Mouse (Mus musculus) megakaryocyte, adult 5-6 weeks (primary cell): ENCODE measurements around the gene Prm3. TPM values are rescaled to one million over a fixed set of nuclear protein-coding genes. Genes with fewer than 3 reads are reported as not detected.
"Not testable (repeated sequence)": the region's sequence is repeated elsewhere in the genome, so short reads cannot be mapped to it uniquely, and the experiment has no call there.

Experiments used
- ATAC-seq: 2 replicates; pipeline ENCODE4 v1.8.0; 2016; ENCODE audit warnings: mild to moderate bottlenecking, inconsistent platforms; ENCODE audit not compliant: poor library complexity, severe bottlenecking
- total RNA-seq, 2 experiments: library from RNA; stranded (forward) in 1 of 2; stranded (reverse) in 1 of 2; fragments of 153-499, 151-499 nt in 1 of 2; fragments of 221-1000, 200-1000 nt in 1 of 2; gene quantifications; 2 replicates each; pipeline versions ENCODE4 v1.2.3 to v1.2.4; 2015 to 2017

The Prm3 gene
- total RNA-seq, 2 experiments from 2014 or later: not detected

GRCm38 (mm10) chr16:10802420-10802819, 11.7 kb upstream of the Prm3 start:
- not testable (repeated sequence) for ATAC-seq

GRCm38 (mm10) chr16:10796034-10796433, 5.3 kb upstream of the Prm3 start, which contains the start of gene Prm2:
Prm2 (minus strand) TSS chr16:10796134.
- ATAC-seq: no peak

GRCm38 (mm10) chr16:10788866-10789265, 1.8 kb downstream of the Prm3 start:
- ATAC-seq: no peak

GRCm38 (mm10) chr16:10788271-10788670, 2.4 kb downstream of the Prm3 start, which contains the start of gene Tnp2:
Tnp2 (minus strand) TSS chr16:10788660.
- ATAC-seq: no peak

GRCm38 (mm10) chr16:10787548-10788058, 3.1 kb downstream of the Prm3 start:
- ATAC-seq: no peak

GRCm38 (mm10) chr16:10786782-10787547, 3.7 kb downstream of the Prm3 start:
- no peak for ATAC-seq

GRCm38 (mm10) chr16:10786288-10786687, 4.4 kb downstream of the Prm3 start:
- ATAC-seq: peak; percentile 61

- peak; percentile 60 for ATAC-seq
Observed at GRCm38 (mm10) chr16:10785371-10786231, 5.1 kb downstream of the Prm3 start, which contains the start of gene Socs1. Socs1 (minus strand) TSS chr16:10785536.

GRCm38 (mm10) chr16:10784793-10785370, 5.8 kb downstream of the Prm3 start:
- ATAC-seq: peak; percentile 67

GRCm38 (mm10) chr16:10783883-10784792, 6.6 kb downstream of the Prm3 start:
- ATAC-seq: no peak

GRCm38 (mm10) chr16:10783451-10783850, 7.3 kb downstream of the Prm3 start:
- no peak for ATAC-seq

GRCm38 (mm10) chr16:10783152-10783434, 7.6 kb downstream of the Prm3 start:
- no peak for ATAC-seq

- ATAC-seq: no peak
Observed at GRCm38 (mm10) chr16:10782377-10783151, 8.2 kb downstream of the Prm3 start.

- no peak for ATAC-seq
Observed at GRCm38 (mm10) chr16:10781862-10782371, 8.8 kb downstream of the Prm3 start.

GRCm38 (mm10) chr16:10780631-10781120, 10.0 kb downstream of the Prm3 start:
- ATAC-seq: no peak

GRCm38 (mm10) chr16:10777579-10778160, 13.0 kb downstream of the Prm3 start:
- ATAC-seq: no peak

- ATAC-seq: no peak
Observed at GRCm38 (mm10) chr16:10776322-10776721, 14.4 kb downstream of the Prm3 start.

GRCm38 (mm10) chr16:10774726-10775125, 16.0 kb downstream of the Prm3 start:
- peak; percentile 25 for ATAC-seq

GRCm38 (mm10) chr16:10773543-10773942, 17.2 kb downstream of the Prm3 start:
- ATAC-seq: no peak
